Mouse (Mus musculus) cerebellum, adult 2 months (tissue): Measurements from ENCODE around the gene Heatr5b.

ENCODE experiments used
- CTCF ChIP-seq: fragments of 200-500 bp; IDR thresholded peaks from 2 replicates; pipeline ENCODE4 v1.5.1; 2011; ENCODE audit warnings: low read depth, mild to moderate bottlenecking, control low read depth, low read length, moderate library complexity, borderline replicate concordance; ENCODE audit not compliant: insufficient read depth
- POLR2A ChIP-seq: fragments of 200-500 bp; IDR thresholded peaks from 2 replicates; pipeline ENCODE4 v1.6.1; 2011; ENCODE audit warnings: low read length, control low read depth, borderline replicate concordance; ENCODE audit not compliant: insufficient read depth

DNA sequence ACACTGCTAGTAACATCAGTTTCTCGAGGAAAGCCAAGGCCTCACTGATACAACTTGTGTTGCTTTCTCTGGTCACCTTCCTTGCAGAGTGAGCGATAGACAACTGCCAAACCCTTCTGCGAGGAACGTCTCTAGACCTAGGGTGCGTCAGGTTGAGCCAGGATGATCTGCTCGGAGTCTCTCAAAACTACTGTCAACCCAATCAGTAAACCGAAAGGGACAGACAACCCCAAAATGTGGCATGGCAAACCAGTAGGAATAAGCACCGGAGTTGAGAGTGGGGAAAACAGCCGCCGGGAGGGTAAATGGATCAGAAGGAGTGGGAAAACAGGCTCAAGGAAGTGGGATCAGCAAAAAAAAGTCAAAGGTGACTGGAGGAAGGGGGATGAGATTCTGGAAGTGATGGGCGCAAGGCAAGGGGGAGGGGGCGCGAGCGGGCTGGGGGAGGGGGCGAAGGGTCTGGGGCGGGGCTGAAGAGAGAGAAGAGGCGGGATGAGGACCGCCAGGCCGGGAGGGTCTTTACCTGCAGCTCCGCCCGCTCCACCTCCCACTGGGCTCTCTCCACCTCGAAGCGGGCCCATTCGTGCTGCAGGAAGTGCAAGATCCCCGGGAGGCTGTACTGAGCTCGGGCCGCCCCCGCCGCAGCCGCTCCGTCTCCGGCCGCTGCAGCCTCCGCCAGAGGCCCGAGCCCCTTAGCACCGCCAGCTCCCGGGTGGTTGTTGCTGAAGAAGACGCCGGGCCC lies 99.3 kb downstream of the Heatr5b start:
- TF ChIP-seq CTCF, result no peak
- TF ChIP-seq POLR2A, result no peak
